Mouse (Mus musculus) forebrain, embryonic 11.5 days (tissue): ENCODE results near the gene B230217C12Rik. TPM values are rescaled to one million over a fixed set of nuclear protein-coding genes. Genes with fewer than 3 reads are reported as not detected.

Experiments used
- ATAC-seq: fragments of 200-750 bp; cut with Nextera tagmentation; replicated peaks from 2 replicates; pipeline ENCODE4 v1.8.0; 2017; ENCODE audit warnings: moderate TSS enrichment; ENCODE audit not compliant: low FRiP score
- DNase-seq: peaks from one replicate; pipeline ENCODE4 v3.0.0-alpha.2; 2017; ENCODE audit warnings: low spot score
- H3K27ac ChIP-seq: fragments of 300-500 bp; sonication (generic); 2 replicates; pipeline ENCODE4 v1.5.1; 2014; ENCODE audit warnings: low read depth, low read length
- H3K27me3 ChIP-seq: fragments of 300-500 bp; sonication (generic); 2 replicates; pipeline ENCODE4 v1.6.1; 2014; ENCODE audit warnings: mild to moderate bottlenecking, low read length, mixed read lengths; ENCODE audit not compliant: control insufficient read depth, insufficient read depth
- H3K36me3 ChIP-seq: fragments of 300-500 bp; sonication (generic); 2 replicates; pipeline ENCODE4 v1.6.1; 2014; ENCODE audit warnings: mild to moderate bottlenecking, low read length, moderate library complexity, mixed read lengths; ENCODE audit not compliant: control insufficient read depth, insufficient read depth
- H3K4me1 ChIP-seq: fragments of 300-500 bp; sonication (generic); replicated peaks from 2 replicates; pipeline ENCODE4 v1.6.1; 2014; ENCODE audit warnings: low read length, mixed read lengths; ENCODE audit not compliant: control insufficient read depth, insufficient read depth
- H3K4me2 ChIP-seq: fragments of 300-500 bp; sonication (generic); 2 replicates; pipeline ENCODE4 v1.6.1; 2014; ENCODE audit warnings: low read depth, mild to moderate bottlenecking, low read length, moderate library complexity, mixed read lengths; ENCODE audit not compliant: severe bottlenecking
- H3K4me3 ChIP-seq: fragments of 300-500 bp; sonication (generic); 2 replicates; pipeline ENCODE4 v1.5.1; 2014; ENCODE audit warnings: low read depth, low read length
- H3K9ac ChIP-seq: fragments of 300-500 bp; sonication (generic); 2 replicates; pipeline ENCODE4 v1.6.1; 2014; ENCODE audit warnings: low read length
- H3K9me3 ChIP-seq: fragments of 300-500 bp; sonication (generic); 2 replicates; pipeline ENCODE4 v1.6.1; 2016; ENCODE audit warnings: low read length, mixed read lengths; ENCODE audit not compliant: control insufficient read depth
- WGBS: fragments of 180-500 bp; shearing (Covaris S2); extraction: QIAGEN DNeasy Blood & Tissue Kit; methylation state at CpG from one replicate; pipeline ENCODE4 v1.1.7; 2014; 5-methylcytosine and 5-hydroxymethylcytosine counted together
- polyA plus RNA-seq: library from polyadenylated mRNA; unstranded; fragments of >200 nt; fragmentation: Nextera tagmentation; extraction: Ambion mirVana; gene quantifications from 2 replicates; pipeline ENCODE4 v1.2.1, GENCODE M21; 2014

B230217C12Rik gene
- polyA plus RNA-seq, 1 experiment from 2014 or later: 17.7 TPM

DNA sequence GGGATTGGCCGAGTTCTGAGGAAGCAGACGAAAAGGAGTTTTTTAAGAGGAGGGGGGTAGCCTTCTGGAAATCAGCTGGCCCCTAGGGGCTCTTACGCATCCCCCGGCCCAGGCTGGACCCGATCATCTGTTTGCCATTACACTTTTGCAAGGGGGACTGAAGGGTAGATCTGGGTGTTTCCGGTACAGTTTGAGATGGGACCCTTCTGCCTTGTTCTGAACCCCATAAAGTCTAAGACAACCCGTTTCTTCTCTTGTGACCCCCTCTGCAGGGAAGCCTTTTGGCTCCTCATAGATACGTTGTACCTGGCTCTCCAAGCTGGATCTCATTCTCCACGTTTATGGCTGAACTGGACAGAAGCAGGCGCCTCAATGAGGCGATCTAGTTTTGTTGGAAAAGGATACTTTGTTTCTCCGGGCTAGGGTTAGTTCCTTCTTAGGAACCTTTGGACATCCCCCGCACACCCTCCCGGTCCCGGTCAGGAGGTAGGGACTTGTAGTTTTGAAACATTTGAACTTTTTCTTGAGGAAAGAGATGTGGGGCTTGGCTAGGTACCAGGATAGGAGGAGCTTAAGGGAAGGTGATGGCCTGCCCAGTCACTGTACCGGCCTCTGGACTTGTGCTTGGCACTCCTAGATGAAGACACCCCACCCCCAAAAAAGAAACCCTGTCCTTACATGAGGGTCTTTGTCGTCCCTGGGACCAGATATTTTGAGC lies 39.7 kb upstream of the B230217C12Rik start:
- WGBS: 6% methylated on average over 17 of the region's 17 CpGs
- Histone ChIP-seq H3K4me2 (peak overlapping the region; percentile 76), H3K9me3 (no peaks in the 10 kb centered on the region), H3K4me1 (peaks cover 18% of the 10 kb centered on the region), H3K9ac (peak overlapping the region; percentile 83), H3K27me3 (no peaks in the 10 kb centered on the region), H3K27ac (peak overlapping the region; percentile 55), H3K4me3 (peak overlapping the region; percentile 72), H3K36me3 (no peaks in the 10 kb centered on the region)
- ATAC-seq: no peak
- no peak for DNase-seq

GRCm38 (mm10) chr11:97801409-97802193 lies 39.0 kb upstream of the B230217C12Rik start:
- no peaks in the 10 kb centered on the region for H3K36me3 ChIP-seq
- H3K4me2 ChIP-seq: peak overlapping the region; percentile 76
- ATAC-seq: no peak
- H3K9ac ChIP-seq: peak overlapping the region; percentile 83
- peak overlapping the region; percentile 55; the same call in 1 of the 2 replicates for H3K27ac ChIP-seq
- no peaks in the 10 kb centered on the region for H3K9me3 ChIP-seq
- H3K4me1 ChIP-seq: peaks cover 26% of the 10 kb centered on the region
- peak; percentile 73 for DNase-seq
- WGBS: 36% methylated on average over 8 of the region's 8 CpGs
- no peaks in the 10 kb centered on the region for H3K27me3 ChIP-seq
- H3K4me3 ChIP-seq: peak overlapping the region; percentile 72

GRCm38 (mm10) chr11:97802194-97802470 lies 38.4 kb upstream of the B230217C12Rik start:
- Histone ChIP-seq H3K9ac (no peak overlapping the region), H3K4me3 (no peak overlapping the region), H3K4me1 (peaks cover 27% of the 10 kb centered on the region), H3K4me2 (no peak overlapping the region; the same call in 1 of the 2 replicates), H3K9me3 (no peaks in the 10 kb centered on the region), H3K36me3 (no peaks in the 10 kb centered on the region), H3K27ac (0 out of 2 replicates have a peak overlapping the region, but pooled peaks have one; percentile 8), H3K27me3 (no peaks in the 10 kb centered on the region)
- WGBS: 65% methylated on average over 1 of the region's 1 CpGs
- ATAC-seq (no peak), DNase-seq (no peak)

DNA sequence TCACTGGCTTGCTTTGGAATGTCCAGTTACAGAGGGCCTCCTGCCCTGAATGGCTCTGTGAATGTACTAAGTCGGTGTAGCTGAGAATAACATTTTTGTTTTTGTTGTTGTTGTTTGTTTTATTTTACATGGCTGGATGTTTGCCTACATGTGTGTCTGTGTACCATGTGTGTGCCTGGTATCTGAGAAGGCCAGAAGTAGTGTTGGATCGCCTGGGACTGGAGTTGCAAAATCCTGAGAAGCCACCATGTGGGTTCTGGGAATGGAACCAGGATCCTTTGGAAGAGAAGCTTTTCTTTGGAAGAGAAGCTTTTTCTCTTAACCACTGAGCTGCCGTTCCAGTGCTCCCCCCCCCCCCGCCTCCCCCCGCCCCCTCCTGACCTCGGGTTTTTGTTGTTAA lies 38.1 kb upstream of the B230217C12Rik start:
- Histone ChIP-seq H3K27ac (0 out of 2 replicates have a peak overlapping the region, but pooled peaks have one; percentile 8), H3K9me3 (no peaks in the 10 kb centered on the region), H3K4me2 (no peak overlapping the region), H3K9ac (no peak overlapping the region), H3K4me3 (no peak overlapping the region), H3K4me1 (peaks cover 28% of the 10 kb centered on the region), H3K36me3 (no peaks in the 10 kb centered on the region), H3K27me3 (no peaks in the 10 kb centered on the region)
- ATAC-seq: no peak
- DNase-seq: peak; percentile 38
- WGBS: 34% methylated on average over 6 of the region's 6 CpGs

DNA sequence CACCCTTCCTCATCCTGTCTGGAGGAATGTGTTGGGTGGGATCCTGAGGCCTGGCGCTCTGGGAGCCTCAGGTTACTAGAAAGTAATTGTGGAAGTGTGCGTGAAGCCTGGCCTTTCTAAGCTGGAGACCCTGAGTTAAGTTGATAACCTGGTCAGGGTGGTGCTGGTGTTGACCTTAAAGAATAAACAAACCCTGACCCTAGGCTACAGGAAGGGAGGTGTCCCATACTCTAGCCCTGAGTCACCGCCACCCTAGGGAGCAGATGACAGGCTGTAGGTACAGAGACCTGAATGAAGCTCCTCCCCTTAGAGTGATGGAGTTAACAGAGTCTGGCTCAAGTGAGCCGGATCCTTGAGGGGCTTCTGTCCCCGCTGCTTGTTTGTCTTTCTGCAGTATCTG lies 36.7 kb upstream of the B230217C12Rik start:
- Histone ChIP-seq H3K4me1 (peaks cover 37% of the 10 kb centered on the region), H3K27ac (no peak overlapping the region), H3K27me3 (no peaks in the 10 kb centered on the region), H3K4me3 (no peak overlapping the region), H3K36me3 (no peaks in the 10 kb centered on the region), H3K4me2 (no peak overlapping the region), H3K9me3 (no peaks in the 10 kb centered on the region), H3K9ac (no peak overlapping the region)
- ATAC-seq (no peak), DNase-seq (no peak)
- 87% methylated on average over 5 of the region's 5 CpGs for WGBS

DNA sequence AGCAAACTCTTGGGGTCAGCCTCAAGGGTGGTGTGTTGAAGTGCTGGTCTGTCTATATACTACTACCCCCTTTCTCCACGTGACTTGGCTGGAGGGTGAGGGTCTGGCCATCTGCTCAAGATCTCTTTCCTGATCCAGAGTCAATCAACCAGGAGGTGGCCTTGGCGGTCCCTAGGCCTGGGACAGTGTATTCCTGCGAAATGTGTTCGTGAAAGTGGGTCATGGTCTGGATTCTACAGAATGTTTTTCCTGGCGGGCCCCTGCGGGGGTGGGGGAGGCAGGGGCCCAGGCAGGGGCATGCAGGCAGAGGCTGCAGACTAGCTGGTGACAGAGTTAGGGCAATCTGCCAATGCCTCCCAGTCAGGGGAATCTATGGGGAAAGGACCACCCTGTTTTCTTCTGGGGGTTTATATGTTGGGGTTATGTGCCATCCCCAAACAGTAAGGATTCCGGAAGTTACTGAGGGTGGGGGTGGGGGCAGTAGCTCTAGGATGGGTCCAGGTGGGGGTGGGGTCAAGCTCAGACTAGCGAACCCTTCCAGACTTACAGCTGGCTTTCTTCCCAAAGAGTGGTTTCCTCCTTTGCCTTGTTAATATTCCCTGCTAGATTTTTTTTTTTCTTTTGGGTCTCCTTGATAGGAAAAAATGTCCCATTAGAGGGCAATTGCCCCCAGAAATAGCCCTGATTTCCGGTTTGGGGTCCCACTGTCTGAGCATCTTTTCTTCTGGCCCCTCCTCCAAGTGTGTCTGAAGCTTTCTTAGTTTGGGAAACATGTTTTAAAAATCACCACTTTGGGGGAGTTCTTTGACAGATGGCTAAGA lies 35.5 kb upstream of the B230217C12Rik start:
- H3K4me1 ChIP-seq: peaks cover 43% of the 10 kb centered on the region
- H3K4me3 ChIP-seq: no peak overlapping the region
- H3K9me3 ChIP-seq: no peaks in the 10 kb centered on the region
- peak overlapping the region; percentile 20; the same call in 1 of the 2 replicates for H3K4me2 ChIP-seq
- WGBS: 43% methylated on average over 9 of the region's 9 CpGs
- no peaks in the 10 kb centered on the region for H3K36me3 ChIP-seq
- DNase-seq (no peak), ATAC-seq (no peak)
- H3K27me3 ChIP-seq: no peaks in the 10 kb centered on the region
- no peak overlapping the region for H3K27ac ChIP-seq
- no peak overlapping the region; the same call in 1 of the 2 replicates for H3K9ac ChIP-seq

- 0 out of 2 replicates have a peak, but pooled peaks have one; percentile 42 for ATAC-seq
- Histone ChIP-seq H3K4me3 (no peak overlapping the region), H3K9ac (no peak overlapping the region; the same call in 1 of the 2 replicates), H3K4me2 (peak overlapping the region; percentile 24; the same call in 1 of the 2 replicates), H3K27ac (peak overlapping the region; percentile 62), H3K36me3 (no peaks in the 10 kb centered on the region), H3K4me1 (peaks cover 44% of the 10 kb centered on the region), H3K27me3 (no peaks in the 10 kb centered on the region), H3K9me3 (no peaks in the 10 kb centered on the region)
- DNase-seq: no peak
- WGBS: 55% methylated on average over 15 of the region's 15 CpGs
These were observed 34.6 kb upstream of the B230217C12Rik start for GRCm38 (mm10) chr11:97805662-97806612.
